Mouse (Mus musculus) ES-Bruce4 (cell line): ENCODE measurements around the gene 1700011L22Rik. TPM values are rescaled to one million over a fixed set of nuclear protein-coding genes. Genes with fewer than 3 reads are reported as not detected.

Experiments
- H3K27ac ChIP-seq: 2 replicates; pipeline ENCODE4 v1.5.1; 2012; ENCODE audit warnings: low read length, inconsistent platforms; ENCODE audit not compliant: insufficient read depth
- H3K27me3 ChIP-seq: 2 replicates; pipeline ENCODE4 v1.6.1; 2012; ENCODE audit warnings: mild to moderate bottlenecking, low read length, inconsistent platforms; ENCODE audit not compliant: control insufficient read depth, poor library complexity, insufficient read depth, severe bottlenecking
- H3K36me3 ChIP-seq: 2 replicates; pipeline ENCODE4 v1.6.1; 2012; ENCODE audit warnings: inconsistent platforms, mild to moderate bottlenecking, low read length, moderate library complexity; ENCODE audit not compliant: control insufficient read depth, poor library complexity, insufficient read depth, severe bottlenecking
- H3K4me1 ChIP-seq: one replicate; pipeline ENCODE4 v1.8.1; 2011; ENCODE audit warnings: low read length; ENCODE audit not compliant: control insufficient read depth, insufficient read depth
- H3K4me3 ChIP-seq: 2 replicates; pipeline ENCODE4 v1.5.1; 2011; ENCODE audit warnings: low read depth, mild to moderate bottlenecking, low read length
- H3K9ac ChIP-seq: 2 replicates; pipeline ENCODE4 v1.6.1; 2012; ENCODE audit warnings: low read depth, mild to moderate bottlenecking, inconsistent platforms; ENCODE audit not compliant: poor library complexity, severe bottlenecking
- H3K9me3 ChIP-seq: replicated peaks from 2 replicates; pipeline ENCODE4 v1.6.1; 2012; ENCODE audit warnings: mild to moderate bottlenecking, low read length, inconsistent platforms; ENCODE audit not compliant: control insufficient read depth, poor library complexity, insufficient read depth, severe bottlenecking
- CTCF ChIP-seq: IDR thresholded peaks from one replicate; pipeline ENCODE4 v1.8.1; 2011; ENCODE audit warnings: low read depth, low read length
- EP300 ChIP-seq: IDR thresholded peaks from 2 replicates; pipeline ENCODE4 v1.6.1; 2011; ENCODE audit warnings: low read depth, low read length; ENCODE audit not compliant: insufficient read depth
- POLR2A ChIP-seq: IDR thresholded peaks from one replicate; pipeline ENCODE4 v1.8.1; 2011; ENCODE audit warnings: low read length; ENCODE audit not compliant: insufficient read depth
- polyA plus RNA-seq: library from polyadenylated mRNA; stranded (reverse); fragments of >200 nt; gene quantifications from 2 replicates; pipeline ENCODE4 v1.2.4, GENCODE M21; 2011; ENCODE audit warnings: low read depth; ENCODE audit not compliant: missing spikeins, insufficient read depth, insufficient read length

1700011L22Rik gene
- polyA plus RNA-seq, 1 experiment = not detected

GRCm38 (mm10) chr8:79289592-79289991, 41.2 kb upstream of the 1700011L22Rik start:
- Histone ChIP-seq H3K27ac (no peak overlapping the region), H3K9me3 (no peaks in the 10 kb centered on the region)

GRCm38 (mm10) chr8:79288681-79289080, 40.3 kb upstream of the 1700011L22Rik start:
- Histone ChIP-seq H3K9ac (no peak overlapping the region), H3K27me3 (no peaks in the 10 kb centered on the region), H3K4me1 (no peaks in the 10 kb centered on the region), H3K27ac (no peak overlapping the region), H3K36me3 (no peaks in the 10 kb centered on the region), H3K9me3 (no peaks in the 10 kb centered on the region), H3K4me3 (no peak overlapping the region)
- TF ChIP-seq POLR2A (no peak), EP300 (no peak), CTCF (no peak)

More at GRCm38 (mm10) chr8:79289592-79289991, 41.2 kb upstream of the 1700011L22Rik start:
- TF ChIP-seq CTCF (no peak), EP300 (no peak), POLR2A (no peak)
- H3K27me3 ChIP-seq = no peaks in the 10 kb centered on the region
- H3K4me3 ChIP-seq = no peak overlapping the region
- H3K9ac ChIP-seq = no peak overlapping the region
- no peaks in the 10 kb centered on the region for H3K36me3 ChIP-seq
- no peaks in the 10 kb centered on the region for H3K4me1 ChIP-seq

GRCm38 (mm10) chr8:79288250-79288649, 39.9 kb upstream of the 1700011L22Rik start:
- no peaks in the 10 kb centered on the region for H3K9me3 ChIP-seq
- no peak overlapping the region for H3K9ac ChIP-seq

GRCm38 (mm10) chr8:79286424-79286823, 38.1 kb upstream of the 1700011L22Rik start:
- H3K9me3 ChIP-seq = no peaks in the 10 kb centered on the region
- no peaks in the 10 kb centered on the region for H3K36me3 ChIP-seq
- no peak overlapping the region for H3K4me3 ChIP-seq
- H3K27ac ChIP-seq = no peak overlapping the region
- TF ChIP-seq CTCF (no peak), POLR2A (no peak), EP300 (no peak)
- H3K4me1 ChIP-seq = no peaks in the 10 kb centered on the region
- no peak overlapping the region for H3K9ac ChIP-seq
- no peaks in the 10 kb centered on the region for H3K27me3 ChIP-seq

More at GRCm38 (mm10) chr8:79288250-79288649, 39.9 kb upstream of the 1700011L22Rik start:
- Histone ChIP-seq H3K27ac (no peak overlapping the region), H3K36me3 (no peaks in the 10 kb centered on the region), H3K27me3 (no peaks in the 10 kb centered on the region), H3K4me3 (no peak overlapping the region), H3K4me1 (no peaks in the 10 kb centered on the region)
- TF ChIP-seq POLR2A (no peak), EP300 (no peak), CTCF (no peak)

- TF ChIP-seq CTCF (no peak), POLR2A (no peak), EP300 (no peak)
- H3K27me3 ChIP-seq = no peaks in the 10 kb centered on the region
- H3K27ac ChIP-seq = no peak overlapping the region
- no peaks in the 10 kb centered on the region for H3K36me3 ChIP-seq
- H3K9ac ChIP-seq = no peak overlapping the region
- H3K4me3 ChIP-seq = no peak overlapping the region
- H3K9me3 ChIP-seq = no peaks in the 10 kb centered on the region
- H3K4me1 ChIP-seq = no peaks in the 10 kb centered on the region
These were observed 36.3 kb upstream of the 1700011L22Rik start for GRCm38 (mm10) chr8:79284626-79285025.

- TF ChIP-seq EP300 (no peak), CTCF (no peak), POLR2A (no peak)
- Histone ChIP-seq H3K9ac (no peak overlapping the region), H3K4me1 (no peaks in the 10 kb centered on the region), H3K27me3 (no peaks in the 10 kb centered on the region), H3K9me3 (no peaks in the 10 kb centered on the region), H3K4me3 (no peak overlapping the region), H3K27ac (no peak overlapping the region), H3K36me3 (no peaks in the 10 kb centered on the region)
These were observed 33.1 kb upstream of the 1700011L22Rik start for GRCm38 (mm10) chr8:79281376-79281890.
